Mouse (Mus musculus): Measurements from ENCODE around the gene Dusp1. TPM values are rescaled to one million over a fixed set of nuclear protein-coding genes. Genes with fewer than 3 reads are reported as not detected.

Dusp1 gene
- total and polyA plus RNA-seq, 3 experiments = 3.5 to 9.9 (median 5.6) TPM

DNA sequence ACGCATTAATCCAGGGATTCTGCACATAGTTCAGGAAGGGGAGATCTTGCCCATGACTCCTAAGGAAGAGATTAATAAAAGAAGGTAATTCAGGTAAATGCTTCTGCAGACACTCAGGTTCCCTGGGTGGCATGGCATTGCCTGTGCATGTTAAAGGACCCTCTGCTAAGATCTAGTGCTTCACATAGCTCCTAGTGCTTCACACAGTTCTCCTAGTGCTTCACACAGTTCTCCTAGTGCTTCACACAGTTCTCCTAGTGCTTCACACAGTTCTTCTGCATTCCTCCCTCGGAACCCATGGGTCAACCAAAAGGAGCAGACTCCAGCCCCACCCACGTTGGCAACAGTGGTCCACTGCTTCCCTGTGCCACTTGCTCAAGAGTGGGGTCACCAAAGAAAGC lies 56.7 kb downstream of the Dusp1 start:
- Histone ChIP-seq H3K27ac (ENCODE audit: insufficient read depth, low read depth) (no peak overlapping the region), H3K79me2 (replicated peaks; ENCODE audit: control insufficient read depth, extremely low read depth, insufficient read depth, poor library complexity, severe bottlenecking) (peaks cover 6% of the 10 kb centered on the region), H3K4me2 (ENCODE audit: insufficient read depth, low read depth, poor library complexity, severe bottlenecking) (no peak overlapping the region), H3K4me1 (ENCODE audit: control insufficient read depth in 1 of 2, insufficient read depth in 2 of 2) (peaks cover 17 to 46% of the 10 kb centered on the region in 2 experiments), H3K36me3 (replicated peaks in 1 of 2; ENCODE audit: control insufficient read depth in 1 of 2, insufficient read depth in 1 of 2, low read length in 1 of 2) (peaks cover 8 to 24% of the 10 kb centered on the region in 2 experiments), H3K9me3 (replicated peaks; ENCODE audit: low read length) (peaks cover 3% of the 10 kb centered on the region), H3K4me3 (replicated peaks in 1 of 3; ENCODE audit: low read depth in 2 of 3, low read length in 2 of 3, poor library complexity in 1 of 3) (no peak overlapping the region), H3K9ac (ENCODE audit: insufficient read depth, low read depth) (no peak overlapping the region), H3K27me3 (replicated peaks) (no peaks in the 10 kb centered on the region)
- in situ Hi-C loops (cut with MboI; ENCODE audit: low pct_ligation_motif_present, low pct_unique_long_range_greater_than_20kb, low sequenced_read_pairs) = loop anchor here (5.0 kb wide), 2 partner anchors 42 to 132 kb away; no protein-coding TSS in a partner anchor
- dilution Hi-C loops (cut with MboI; ENCODE audit: extremely low pct_ligation_motif_present, extremely low pct_unique_long_range_greater_than_20kb, low sequenced_read_pairs) = no loop called here
- TF ChIP-seq TCF12 (IDR thresholded peaks at IDR 0.05; ENCODE audit: low read depth, low read length) (no peak), IRF4 (IDR thresholded peaks at IDR 0.05; ENCODE audit: low read depth, low read length) (no peak), EP300 (IDR thresholded peaks at IDR 0.05; ENCODE audit: low read length) (no peak), POLR2AphosphoS2 (IDR thresholded peaks at IDR 0.05; ENCODE audit: low read depth, low read length) (no peak), SMC3 (IDR thresholded peaks at IDR 0.05; ENCODE audit: low read depth, low read length) (no peak), PAX5 (IDR thresholded peaks at IDR 0.05; ENCODE audit: low read length) (no peak), E2F4 (IDR thresholded peaks at IDR 0.05; ENCODE audit: insufficient replicate concordance, low read depth, low read length) (no peak)
- DNase-seq (ENCODE audit: extremely low read depth) = no peak

DNA sequence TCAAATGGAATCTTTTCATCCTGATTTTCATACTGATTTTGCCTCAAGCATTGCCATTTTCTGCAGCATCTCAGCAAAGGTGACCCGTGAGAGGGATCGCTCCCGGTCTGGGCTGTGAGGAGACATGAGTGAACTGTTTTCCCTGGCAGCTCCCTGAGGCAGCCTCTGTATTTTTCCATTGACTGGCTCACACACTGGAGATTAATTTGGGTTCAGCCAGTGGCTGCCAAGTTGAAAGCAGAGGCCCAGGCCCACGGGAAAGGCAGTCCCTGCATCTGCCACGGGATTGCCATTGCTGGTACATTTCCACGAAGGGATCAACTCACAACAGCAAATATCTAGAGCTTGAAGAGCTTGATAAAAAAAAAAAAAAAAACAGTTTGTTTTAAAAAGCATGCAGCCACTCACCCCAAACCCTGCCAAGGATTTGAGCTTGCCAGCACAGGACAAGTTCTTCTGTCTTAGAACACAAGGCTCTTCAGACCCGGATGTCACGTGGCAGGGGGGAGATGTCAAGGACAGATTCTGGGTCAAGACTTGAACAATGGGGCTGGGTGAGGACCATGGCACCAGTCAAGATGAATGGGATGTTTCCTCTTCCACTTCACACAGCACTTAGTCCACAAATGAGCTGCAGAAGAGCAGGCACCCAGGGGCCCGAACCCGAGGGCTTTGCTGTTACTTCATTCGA lies 57.8 kb downstream of the Dusp1 start:
- in situ Hi-C loops (cut with MboI; ENCODE audit: low pct_ligation_motif_present, low pct_unique_long_range_greater_than_20kb, low sequenced_read_pairs) = no loop called here
- Histone ChIP-seq H3K9me3 (replicated peaks; ENCODE audit: low read length) (peaks cover 3% of the 10 kb centered on the region), H3K36me3 (replicated peaks in 1 of 2; ENCODE audit: control insufficient read depth in 1 of 2, insufficient read depth in 1 of 2, low read length in 1 of 2) (peaks cover 8 to 24% of the 10 kb centered on the region in 2 experiments), H3K4me2 (ENCODE audit: insufficient read depth, low read depth, poor library complexity, severe bottlenecking) (no peak overlapping the region), H3K9ac (ENCODE audit: insufficient read depth, low read depth) (no peak overlapping the region), H3K4me1 (ENCODE audit: control insufficient read depth in 1 of 2, insufficient read depth in 2 of 2) (peaks cover 13 to 36% of the 10 kb centered on the region in 2 experiments), H3K27ac (ENCODE audit: insufficient read depth, low read depth) (no peak overlapping the region), H3K27me3 (replicated peaks) (no peaks in the 10 kb centered on the region), H3K79me2 (replicated peaks; ENCODE audit: control insufficient read depth, extremely low read depth, insufficient read depth, poor library complexity, severe bottlenecking) (peaks cover 6% of the 10 kb centered on the region), H3K4me3 (replicated peaks in 1 of 3; ENCODE audit: low read depth in 2 of 3, low read length in 2 of 3, poor library complexity in 1 of 3) (no peak overlapping the region)
- TF ChIP-seq GABPA (IDR thresholded peaks at IDR 0.05; ENCODE audit: insufficient replicate concordance, low read depth, low read length) = no peak
- TF ChIP-seq NRF1 (IDR thresholded peaks at IDR 0.05; ENCODE audit: low read depth, low read length) = no peak
- TF ChIP-seq POLR2AphosphoS2 (IDR thresholded peaks at IDR 0.05; ENCODE audit: low read depth, low read length) = no peak
- no peak for TF ChIP-seq UBTF (IDR thresholded peaks at IDR 0.05; ENCODE audit: low read depth, low read length)
- no peak for TF ChIP-seq IRF4 (IDR thresholded peaks at IDR 0.05; ENCODE audit: low read depth, low read length)
- no peak for TF ChIP-seq HCFC1 (IDR thresholded peaks at IDR 0.05; ENCODE audit: low read depth, low read length)
- TF ChIP-seq KAT2A (IDR thresholded peaks at IDR 0.05; ENCODE audit: insufficient replicate concordance, low read length) = no peak
- TF ChIP-seq MAFK (IDR thresholded peaks at IDR 0.05; ENCODE audit: insufficient replicate concordance, low read length) = no peak
- no peak for TF ChIP-seq MEF2A (IDR thresholded peaks at IDR 0.05; ENCODE audit: borderline replicate concordance, low read depth, low read length)
- TF ChIP-seq JUN (IDR thresholded peaks at IDR 0.05; ENCODE audit: insufficient read depth, low read depth, low read length) = no peak
- no peak for TF ChIP-seq MXI1 (IDR thresholded peaks at IDR 0.05; ENCODE audit: low read depth, low read length)
- no peak for TF ChIP-seq CHD1 (IDR thresholded peaks at IDR 0.05; ENCODE audit: low read depth, low read length)
- TF ChIP-seq ZC3H11A (IDR thresholded peaks at IDR 0.05; ENCODE audit: low read depth, low read length) = no peak
- TF ChIP-seq TBP (conservative IDR thresholded peaks at IDR 0.05; ENCODE audit: low read depth, low read length) = no peak
- TF ChIP-seq RCOR1 (conservative IDR thresholded peaks at IDR 0.05; ENCODE audit: low read depth, low read length) = no peak
- no peak for DNase-seq (ENCODE audit: extremely low read depth)
- dilution Hi-C loops (cut with MboI; ENCODE audit: extremely low pct_ligation_motif_present, extremely low pct_unique_long_range_greater_than_20kb, low sequenced_read_pairs) = no loop called here
